Mouse (Mus musculus): ENCODE results near the gene Hdac11. TPM values are rescaled to one million over a fixed set of nuclear protein-coding genes. Genes with fewer than 3 reads are reported as not detected.

The Hdac11 gene
- polyA plus RNA-seq, 1 experiment: 39.3 TPM

DNA sequence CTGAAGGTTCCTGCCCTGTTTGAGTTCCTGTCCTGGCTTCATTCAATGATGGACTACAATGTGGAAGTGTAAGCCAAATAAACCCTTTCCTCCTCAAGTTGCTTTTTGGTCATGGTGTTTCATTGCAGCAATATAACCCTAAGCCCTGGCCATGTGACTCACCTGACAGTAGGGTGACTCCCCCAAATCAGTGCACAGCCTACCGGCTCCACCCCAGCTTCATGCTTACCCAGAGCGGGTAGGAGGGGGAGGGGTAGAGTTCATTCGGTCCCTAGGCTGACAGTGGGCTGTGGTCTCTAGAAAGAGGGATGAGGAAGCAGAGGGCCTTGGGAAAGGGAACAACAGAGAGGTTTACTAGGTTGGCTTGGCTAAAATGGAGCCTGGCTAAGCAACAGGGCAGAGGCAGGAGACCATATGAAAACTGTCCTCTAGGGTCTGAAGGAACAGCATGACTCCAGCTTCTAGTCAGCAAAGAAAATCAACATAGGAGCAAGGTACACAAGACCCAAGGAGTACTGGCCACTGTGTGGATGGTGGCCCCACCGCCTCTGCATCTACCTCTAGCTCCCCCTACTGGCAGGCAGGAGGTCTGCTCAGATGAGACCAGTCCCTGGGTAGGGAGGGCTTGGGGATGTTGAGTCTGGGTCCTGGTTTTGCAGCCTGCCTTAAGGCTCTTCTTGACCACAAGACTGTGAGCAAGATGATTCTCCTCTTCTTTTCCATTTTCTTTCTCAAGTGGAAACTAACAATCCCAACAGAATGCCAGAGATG is 29.9 kb downstream of the Hdac11 start:
- H3K79me2 ChIP-seq (ENCODE audit: control insufficient read depth, insufficient read depth): no peaks in the 10 kb centered on the region
- TF ChIP-seq POLR2AphosphoS2 (IDR thresholded peaks at IDR 0.05; ENCODE audit: insufficient read length, low read depth): no peak
- TF ChIP-seq MYOD1 (IDR thresholded peaks at IDR 0.05; ENCODE audit: control insufficient read depth in 1 of 3, insufficient read length in 2 of 3, low read depth in 2 of 3): no peak
- TF ChIP-seq REST (IDR thresholded peaks at IDR 0.05; ENCODE audit: insufficient read depth, insufficient read length): no peak
- TF ChIP-seq TCF3 (IDR thresholded peaks at IDR 0.05; ENCODE audit: insufficient read length, low read depth): no peak
- TF ChIP-seq SRF (IDR thresholded peaks at IDR 0.05; ENCODE audit: control insufficient read depth, insufficient read length, low read depth): no peak
- no peak for TF ChIP-seq MYOG (IDR thresholded peaks at IDR 0.05; ENCODE audit: control insufficient read depth in 1 of 3, insufficient read depth in 1 of 3, insufficient read length in 2 of 3, low read depth in 2 of 3)
- no peak for TF ChIP-seq TCF12 (IDR thresholded peaks at IDR 0.05; ENCODE audit: insufficient read depth, poor library complexity, severe bottlenecking)
- TF ChIP-seq MAX (IDR thresholded peaks at IDR 0.05; ENCODE audit: low read depth): no peak
- no peak for TF ChIP-seq USF1 (IDR thresholded peaks at IDR 0.05; ENCODE audit: low read depth)
- no peak for TF ChIP-seq POLR2A (IDR thresholded peaks at IDR 0.05; ENCODE audit: insufficient read length, low read depth)
- no peak for TF ChIP-seq CEBPB (IDR thresholded peaks at IDR 0.05; ENCODE audit: insufficient read depth, poor library complexity, severe bottlenecking)
- H3K4me2 ChIP-seq (ENCODE audit: low read depth): no peak overlapping the region
- H3K4me3 ChIP-seq: no peak overlapping the region
- no peaks in the 10 kb centered on the region for H3K36me3 ChIP-seq (ENCODE audit: control insufficient read depth, insufficient read depth)
- no peak overlapping the region for H3ac ChIP-seq (ENCODE audit: control insufficient read depth, insufficient read length)
- no peaks in the 10 kb centered on the region for H3K27me3 ChIP-seq (ENCODE audit: control insufficient read depth, insufficient read depth, insufficient read length)

GRCm38 (mm10) chr6:91186934-91187333 is 30.5 kb downstream of the Hdac11 start:
- no peak overlapping the region for H3K4me2 ChIP-seq (ENCODE audit: low read depth)
- TF ChIP-seq TCF12 (IDR thresholded peaks at IDR 0.05; ENCODE audit: insufficient read depth, poor library complexity, severe bottlenecking): no peak
- TF ChIP-seq POLR2A (IDR thresholded peaks at IDR 0.05; ENCODE audit: insufficient read length, low read depth): no peak
- no peak for TF ChIP-seq SRF (IDR thresholded peaks at IDR 0.05; ENCODE audit: control insufficient read depth, insufficient read length, low read depth)
- TF ChIP-seq POLR2AphosphoS2 (IDR thresholded peaks at IDR 0.05; ENCODE audit: insufficient read length, low read depth): no peak
- no peak for TF ChIP-seq USF1 (IDR thresholded peaks at IDR 0.05; ENCODE audit: low read depth)
- no peak for TF ChIP-seq CEBPB (IDR thresholded peaks at IDR 0.05; ENCODE audit: insufficient read depth, poor library complexity, severe bottlenecking)
- no peak for TF ChIP-seq REST (IDR thresholded peaks at IDR 0.05; ENCODE audit: insufficient read depth, insufficient read length)
- TF ChIP-seq E2F4 (IDR thresholded peaks at IDR 0.05; ENCODE audit: insufficient read depth): no peak
- TF ChIP-seq MYOG (IDR thresholded peaks at IDR 0.05; ENCODE audit: control insufficient read depth in 1 of 3, insufficient read depth in 1 of 3, insufficient read length in 2 of 3, low read depth in 2 of 3): no peak
- TF ChIP-seq MYOD1 (IDR thresholded peaks at IDR 0.05; ENCODE audit: control insufficient read depth in 1 of 3, insufficient read length in 2 of 3, low read depth in 2 of 3): no peak
- no peak for TF ChIP-seq MAX (IDR thresholded peaks at IDR 0.05; ENCODE audit: low read depth)
- TF ChIP-seq TCF3 (IDR thresholded peaks at IDR 0.05; ENCODE audit: insufficient read length, low read depth): no peak
- no peaks in the 10 kb centered on the region for H3K79me2 ChIP-seq (ENCODE audit: control insufficient read depth, insufficient read depth)

DNA sequence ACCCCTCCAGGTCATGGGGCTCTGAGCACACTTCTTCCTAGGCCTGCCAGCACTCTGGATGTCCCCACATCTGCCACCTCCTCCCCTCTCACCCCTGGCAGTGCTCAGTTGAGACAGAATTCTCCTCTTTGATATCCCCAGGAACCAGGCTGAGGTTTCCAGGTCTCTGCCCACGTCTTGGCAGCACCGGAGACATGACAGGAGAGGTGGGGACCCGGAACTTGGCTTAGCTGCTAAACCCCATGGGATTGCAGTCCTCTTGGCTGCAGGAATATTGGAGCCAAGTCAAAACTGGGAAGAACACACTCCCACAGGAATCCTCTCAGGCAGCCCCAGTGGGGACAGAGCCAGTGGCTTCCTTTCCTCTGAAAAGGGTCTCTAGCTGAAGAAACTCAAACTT is 31.4 kb downstream of the Hdac11 start:
- H3K4me2 ChIP-seq (ENCODE audit: low read depth): no peak overlapping the region
- H3K79me2 ChIP-seq (ENCODE audit: control insufficient read depth, insufficient read depth): no peaks in the 10 kb centered on the region
- no peak overlapping the region for H3ac ChIP-seq (ENCODE audit: control insufficient read depth, insufficient read length)
- H3K27me3 ChIP-seq (ENCODE audit: control insufficient read depth, insufficient read depth, insufficient read length): no peaks in the 10 kb centered on the region
- H3K4me3 ChIP-seq: no peak overlapping the region
- H3K36me3 ChIP-seq (ENCODE audit: control insufficient read depth, insufficient read depth): no peaks in the 10 kb centered on the region
- no peak for TF ChIP-seq TCF12 (IDR thresholded peaks at IDR 0.05; ENCODE audit: insufficient read depth, poor library complexity, severe bottlenecking)
- TF ChIP-seq E2F4 (IDR thresholded peaks at IDR 0.05; ENCODE audit: insufficient read depth): no peak
- no peak for TF ChIP-seq POLR2AphosphoS2 (IDR thresholded peaks at IDR 0.05; ENCODE audit: insufficient read length, low read depth)
- no peak for TF ChIP-seq SRF (IDR thresholded peaks at IDR 0.05; ENCODE audit: control insufficient read depth, insufficient read length, low read depth)
- no peak for TF ChIP-seq MYOG (IDR thresholded peaks at IDR 0.05; ENCODE audit: control insufficient read depth in 1 of 3, insufficient read depth in 1 of 3, insufficient read length in 2 of 3, low read depth in 2 of 3)
- no peak for TF ChIP-seq POLR2A (IDR thresholded peaks at IDR 0.05; ENCODE audit: insufficient read length, low read depth)
- TF ChIP-seq MYOD1 (IDR thresholded peaks at IDR 0.05; ENCODE audit: control insufficient read depth in 1 of 3, insufficient read length in 2 of 3, low read depth in 2 of 3): no peak
- no peak for TF ChIP-seq USF1 (IDR thresholded peaks at IDR 0.05; ENCODE audit: low read depth)
- TF ChIP-seq CEBPB (IDR thresholded peaks at IDR 0.05; ENCODE audit: insufficient read depth, poor library complexity, severe bottlenecking): no peak
- TF ChIP-seq TCF3 (IDR thresholded peaks at IDR 0.05; ENCODE audit: insufficient read length, low read depth): no peak
- TF ChIP-seq REST (IDR thresholded peaks at IDR 0.05; ENCODE audit: insufficient read depth, insufficient read length): no peak
- TF ChIP-seq MAX (IDR thresholded peaks at IDR 0.05; ENCODE audit: low read depth): no peak

More at GRCm38 (mm10) chr6:91186934-91187333, 30.5 kb downstream of the Hdac11 start:
- no peaks in the 10 kb centered on the region for H3K36me3 ChIP-seq (ENCODE audit: control insufficient read depth, insufficient read depth)
- H3K4me3 ChIP-seq: no peak overlapping the region
- no peak overlapping the region for H3ac ChIP-seq (ENCODE audit: control insufficient read depth, insufficient read length)
- no peaks in the 10 kb centered on the region for H3K27me3 ChIP-seq (ENCODE audit: control insufficient read depth, insufficient read depth, insufficient read length)

- no peak overlapping the region for H3K4me3 ChIP-seq
- no peaks in the 10 kb centered on the region for H3K36me3 ChIP-seq (ENCODE audit: control insufficient read depth, insufficient read depth)
- no peak overlapping the region for H3ac ChIP-seq (ENCODE audit: control insufficient read depth, insufficient read length)
- no peak overlapping the region for H3K4me2 ChIP-seq (ENCODE audit: low read depth)
- TF ChIP-seq MYOD1 (IDR thresholded peaks at IDR 0.05; ENCODE audit: control insufficient read depth in 1 of 3, insufficient read length in 2 of 3, low read depth in 2 of 3) (no peak), TCF3 (IDR thresholded peaks at IDR 0.05; ENCODE audit: insufficient read length, low read depth) (no peak), MYOG (IDR thresholded peaks at IDR 0.05; ENCODE audit: control insufficient read depth in 1 of 3, insufficient read depth in 1 of 3, insufficient read length in 2 of 3, low read depth in 2 of 3) (no peak), CEBPB (IDR thresholded peaks at IDR 0.05; ENCODE audit: insufficient read depth, poor library complexity, severe bottlenecking) (no peak)
- no peaks in the 10 kb centered on the region for H3K79me2 ChIP-seq (ENCODE audit: control insufficient read depth, insufficient read depth)
- H3K27me3 ChIP-seq (ENCODE audit: control insufficient read depth, insufficient read depth, insufficient read length): no peaks in the 10 kb centered on the region
These were observed 33.5 kb downstream of the Hdac11 start for GRCm38 (mm10) chr6:91189971-91190370.
